Mouse (Mus musculus) olfactory bulb, adult 2 months (tissue): ENCODE results near the gene Arhgef2.

ENCODE experiments used
- CTCF ChIP-seq: fragments of 200-500 bp; IDR thresholded peaks from 2 replicates; pipeline ENCODE4 v1.5.1; 2012; ENCODE audit warnings: low read depth, mild to moderate bottlenecking, low read length, moderate library complexity; ENCODE audit not compliant: insufficient read depth
- POLR2A ChIP-seq: fragments of 200-500 bp; IDR thresholded peaks from 2 replicates; pipeline ENCODE4 v1.6.1; 2012; ENCODE audit warnings: mild to moderate bottlenecking, low read depth, low read length, moderate library complexity; ENCODE audit not compliant: insufficient read depth

DNA sequence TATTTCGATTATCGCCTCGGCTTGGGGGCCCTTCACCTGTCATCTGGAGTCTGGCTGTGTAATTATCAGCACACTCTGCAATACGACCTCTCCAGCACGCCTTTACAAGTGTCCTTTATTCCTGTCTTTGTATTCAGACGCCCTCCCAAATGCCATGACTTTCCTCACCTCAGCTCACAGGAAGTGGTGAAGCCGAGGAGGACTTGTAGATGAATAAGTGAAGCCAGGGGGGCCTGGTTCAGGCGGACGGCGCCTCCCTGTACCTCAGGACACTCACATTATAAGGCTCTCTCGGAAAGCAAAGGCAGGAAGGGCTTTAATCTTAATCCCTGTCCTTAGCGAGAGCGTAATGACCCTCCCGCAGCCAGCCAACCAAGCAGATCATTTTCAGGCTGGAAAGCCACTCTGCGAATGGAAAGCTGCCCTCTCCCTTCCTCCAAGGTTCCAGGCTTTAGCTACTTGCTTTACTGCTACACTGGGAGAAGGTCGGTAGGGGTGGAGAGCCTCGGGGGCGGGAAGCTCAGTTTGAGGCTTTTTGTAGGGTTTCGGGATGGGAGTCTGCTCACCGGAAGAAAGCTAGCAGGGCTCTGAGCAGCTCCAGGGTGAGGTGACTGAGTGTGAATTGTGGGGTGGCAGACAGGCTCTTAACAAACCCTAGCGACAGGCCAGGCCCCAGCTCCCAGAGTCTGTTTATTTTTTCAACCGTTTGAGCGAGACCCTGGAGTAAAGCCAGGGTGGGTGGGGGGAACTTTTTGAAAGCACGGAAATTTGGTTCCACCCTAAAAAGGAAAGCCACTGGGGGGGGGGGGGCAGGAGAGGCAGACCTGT lies 16.6 kb downstream of the Arhgef2 start:
- TF ChIP-seq POLR2A (no peak), CTCF (no peak)
